Mouse (Mus musculus) urinary bladder, adult 2 months (tissue): ENCODE data around the gene Kat8. TPM values are rescaled to one million over a fixed set of nuclear protein-coding genes. Genes with fewer than 3 reads are reported as not detected.

Experiments used
- polyA plus RNA-seq: library from polyadenylated mRNA; depleted of rRNA; stranded (reverse); fragments of >200 nt; gene quantifications from 2 replicates; pipeline ENCODE4 v1.2.3, GENCODE M21; 2012; rRNA removed

The Kat8 gene
- polyA plus RNA-seq, 1 experiment: 31.9 TPM

Other genes with a start within 250 kb of the Kat8 start
- 26.0 and 30.3 TPM in 2 replicates for gene Bcl7c, start 203.6 kb upstream of the Kat8 start, polyA plus RNA-seq
- gene Ctf1, start 199.8 kb upstream of the Kat8 start, polyA plus RNA-seq: 11.0 and 13.7 TPM in 2 replicates
- not detected in 2 replicates for gene Ctf2, start 180.3 kb upstream of the Kat8 start, polyA plus RNA-seq
- 14.5 and 15.5 TPM in 2 replicates for gene Fbxl19, start 168.0 kb upstream of the Kat8 start, polyA plus RNA-seq
- 36.0 and 42.3 TPM in 2 replicates for gene Orai3, start 142.7 kb upstream of the Kat8 start, polyA plus RNA-seq
- gene Setd1a, start 135.8 kb upstream of the Kat8 start, polyA plus RNA-seq: 4.8 and 13.9 TPM in 2 replicates
- 0.21 TPM in 1 of 2 replicates, not detected in the other for gene Gm49388, start 126.9 kb upstream of the Kat8 start, polyA plus RNA-seq
- 65.7 and 77.6 TPM in 2 replicates for gene Hsd3b7, start 111.9 kb upstream of the Kat8 start, polyA plus RNA-seq
- 161 and 178 TPM in 2 replicates for gene Stx4a, start 88.2 kb upstream of the Kat8 start, polyA plus RNA-seq
- 6.4 and 6.9 TPM in 2 replicates for gene Stx1b, start 88.0 kb upstream of the Kat8 start, polyA plus RNA-seq
- 12.2 and 15.6 TPM in 2 replicates for gene Zfp646, start 36.3 kb upstream of the Kat8 start, polyA plus RNA-seq
- 2.9 and 4.1 TPM in 2 replicates for gene Zfp668, start 35.7 kb upstream of the Kat8 start, polyA plus RNA-seq
- 2.9 and 3.9 TPM in 2 replicates for gene Prss53, start 21.5 kb upstream of the Kat8 start, polyA plus RNA-seq
- gene Gm21974, start 17.1 kb upstream of the Kat8 start, polyA plus RNA-seq: not detected in 2 replicates
- gene Vkorc1, start 16.9 kb upstream of the Kat8 start, polyA plus RNA-seq: 204 and 211 TPM in 2 replicates
- 71.8 and 76.9 TPM in 2 replicates for gene Bckdk, start 8.4 kb upstream of the Kat8 start, polyA plus RNA-seq
- gene Prss8, start 17.6 kb downstream of the Kat8 start, polyA plus RNA-seq: 54.6 and 66.0 TPM in 2 replicates
- gene Prss36, start 34.2 kb downstream of the Kat8 start, polyA plus RNA-seq: 10.2 and 13.5 TPM in 2 replicates
- 388 and 390 TPM in 2 replicates for gene Fus, start 54.9 kb downstream of the Kat8 start, polyA plus RNA-seq
- gene Pycard, start 81.4 kb downstream of the Kat8 start, polyA plus RNA-seq: 57.9 and 68.3 TPM in 2 replicates
- gene Trim72, start 91.4 kb downstream of the Kat8 start, polyA plus RNA-seq: 0.78 and 0.91 TPM in 2 replicates
- 7.9 and 9.1 TPM in 2 replicates for gene Itgam, start 150.1 kb downstream of the Kat8 start, polyA plus RNA-seq
- gene Gm49368, start 150.2 kb downstream of the Kat8 start, polyA plus RNA-seq: 0.04 TPM in 1 of 2 replicates, not detected in the other
- gene Itgax, start 217.0 kb downstream of the Kat8 start, polyA plus RNA-seq: 3.4 and 3.8 TPM in 2 replicates
- 0.09 and 0.39 TPM in 2 replicates for gene Itgad, start 241.9 kb downstream of the Kat8 start, polyA plus RNA-seq